Mouse (Mus musculus): Measurements from ENCODE around the gene Gmppb. TPM values are rescaled to one million over a fixed set of nuclear protein-coding genes. Genes with fewer than 3 reads are reported as not detected.

Gene Gmppb
- polyA plus RNA-seq (2014; fragmentation: Illumina TruSeq; extraction: RNeasy Lipid Tissue Mini Kit (QIAGEN cat#74804); ENCODE audit: insufficient read depth, low read depth, low replicate concordance): 29.0 TPM

GRCm38 (mm10) chr9:108049016-108049455, at the start of gene Gmppb:
TSS of gene Gmppb (plus strand) at chr9:108049242.

GRCm38 (mm10) chr9:108001922-108002770, 46.9 kb upstream of the Gmppb start, which contains the start of gene Ip6k1:
TSS of gene Ip6k1 (plus strand) at chr9:108002501.

GRCm38 (mm10) chr9:108052885-108053664, 4.0 kb downstream of the Gmppb start, which contains the start of gene Amigo3:
TSS of gene Amigo3 (plus strand) at chr9:108053159.

GRCm38 (mm10) chr9:108080168-108080567, 31.1 kb downstream of the Gmppb start, which contains the start of gene Mst1:
TSS of gene Mst1 (plus strand) at chr9:108080436.

GRCm38 (mm10) chr9:108082988-108083431, 34.0 kb downstream of the Gmppb start, which contains the start of gene Rnf123:
TSS of gene Rnf123 (minus strand) at chr9:108083346.

GRCm38 (mm10) chr9:108094184-108094941, 45.3 kb downstream of the Gmppb start, which contains the start of gene Apeh:
TSS of gene Apeh (minus strand) at chr9:108094606.

Other genes starting within 250 kb of the Gmppb start
- gene Rbm6, start 176.0 kb upstream of the Gmppb start, polyA plus RNA-seq (2014; fragmentation: Illumina TruSeq; extraction: RNeasy Lipid Tissue Mini Kit (QIAGEN cat#74804); ENCODE audit: insufficient read depth, low read depth, low replicate concordance): 30.7 TPM
- 12.0 TPM for gene Mon1a, start 161.1 kb upstream of the Gmppb start, polyA plus RNA-seq (2014; fragmentation: Illumina TruSeq; extraction: RNeasy Lipid Tissue Mini Kit (QIAGEN cat#74804); ENCODE audit: insufficient read depth, low read depth, low replicate concordance)
- gene Mst1r, start 142.4 kb upstream of the Gmppb start, polyA plus RNA-seq (2014; fragmentation: Illumina TruSeq; extraction: RNeasy Lipid Tissue Mini Kit (QIAGEN cat#74804); ENCODE audit: insufficient read depth, low read depth, low replicate concordance): 2.1 TPM
- not detected for gene Actl11, start 120.8 kb upstream of the Gmppb start, polyA plus RNA-seq (2014; fragmentation: Illumina TruSeq; extraction: RNeasy Lipid Tissue Mini Kit (QIAGEN cat#74804); ENCODE audit: insufficient read depth, low read depth, low replicate concordance)
- 0.08 TPM for gene Camkv, start 113.6 kb upstream of the Gmppb start, polyA plus RNA-seq (2014; fragmentation: Illumina TruSeq; extraction: RNeasy Lipid Tissue Mini Kit (QIAGEN cat#74804); ENCODE audit: insufficient read depth, low read depth, low replicate concordance)
- 0.48 TPM for gene Traip, start 99.1 kb upstream of the Gmppb start, polyA plus RNA-seq (2014; fragmentation: Illumina TruSeq; extraction: RNeasy Lipid Tissue Mini Kit (QIAGEN cat#74804); ENCODE audit: insufficient read depth, low read depth, low replicate concordance)
- gene Uba7, start 73.7 kb upstream of the Gmppb start, polyA plus RNA-seq (2014; fragmentation: Illumina TruSeq; extraction: RNeasy Lipid Tissue Mini Kit (QIAGEN cat#74804); ENCODE audit: insufficient read depth, low read depth, low replicate concordance): 37.7 TPM
- gene Gm20661, start 66.2 kb upstream of the Gmppb start, polyA plus RNA-seq (2014; fragmentation: Illumina TruSeq; extraction: RNeasy Lipid Tissue Mini Kit (QIAGEN cat#74804); ENCODE audit: insufficient read depth, low read depth, low replicate concordance): 1.2 TPM
- 11.7 TPM for gene Inka1, start 63.4 kb upstream of the Gmppb start, polyA plus RNA-seq (2014; fragmentation: Illumina TruSeq; extraction: RNeasy Lipid Tissue Mini Kit (QIAGEN cat#74804); ENCODE audit: insufficient read depth, low read depth, low replicate concordance)
- 28.6 TPM for gene Cdhr4, start 56.7 kb upstream of the Gmppb start, polyA plus RNA-seq (2014; fragmentation: Illumina TruSeq; extraction: RNeasy Lipid Tissue Mini Kit (QIAGEN cat#74804); ENCODE audit: insufficient read depth, low read depth, low replicate concordance)
- 0.69 TPM for gene Gm20662, start 52.9 kb upstream of the Gmppb start, polyA plus RNA-seq (2014; fragmentation: Illumina TruSeq; extraction: RNeasy Lipid Tissue Mini Kit (QIAGEN cat#74804); ENCODE audit: insufficient read depth, low read depth, low replicate concordance)
- 38.8 TPM for gene Ip6k1, start 46.7 kb upstream of the Gmppb start, polyA plus RNA-seq (2014; fragmentation: Illumina TruSeq; extraction: RNeasy Lipid Tissue Mini Kit (QIAGEN cat#74804); ENCODE audit: insufficient read depth, low read depth, low replicate concordance)
- gene Amigo3, start 3.9 kb downstream of the Gmppb start, polyA plus RNA-seq (2014; fragmentation: Illumina TruSeq; extraction: RNeasy Lipid Tissue Mini Kit (QIAGEN cat#74804); ENCODE audit: insufficient read depth, low read depth, low replicate concordance): 0.90 TPM
- 0.99 TPM for gene Mst1, start 31.2 kb downstream of the Gmppb start, polyA plus RNA-seq (2014; fragmentation: Illumina TruSeq; extraction: RNeasy Lipid Tissue Mini Kit (QIAGEN cat#74804); ENCODE audit: insufficient read depth, low read depth, low replicate concordance)
- 18.4 TPM for gene Rnf123, start 34.1 kb downstream of the Gmppb start, polyA plus RNA-seq (2014; fragmentation: Illumina TruSeq; extraction: RNeasy Lipid Tissue Mini Kit (QIAGEN cat#74804); ENCODE audit: insufficient read depth, low read depth, low replicate concordance)
- gene Apeh, start 45.4 kb downstream of the Gmppb start, polyA plus RNA-seq (2014; fragmentation: Illumina TruSeq; extraction: RNeasy Lipid Tissue Mini Kit (QIAGEN cat#74804); ENCODE audit: insufficient read depth, low read depth, low replicate concordance): 37.5 TPM
- gene Bsn, start 141.1 kb downstream of the Gmppb start, polyA plus RNA-seq (2014; fragmentation: Illumina TruSeq; extraction: RNeasy Lipid Tissue Mini Kit (QIAGEN cat#74804); ENCODE audit: insufficient read depth, low read depth, low replicate concordance): 0.09 TPM
- gene Dag1, start 214.7 kb downstream of the Gmppb start, polyA plus RNA-seq (2014; fragmentation: Illumina TruSeq; extraction: RNeasy Lipid Tissue Mini Kit (QIAGEN cat#74804); ENCODE audit: insufficient read depth, low read depth, low replicate concordance): 48.3 TPM
- 14.1 TPM for gene Nicn1, start 241.2 kb downstream of the Gmppb start, polyA plus RNA-seq (2014; fragmentation: Illumina TruSeq; extraction: RNeasy Lipid Tissue Mini Kit (QIAGEN cat#74804); ENCODE audit: insufficient read depth, low read depth, low replicate concordance)
- gene Amt, start 247.6 kb downstream of the Gmppb start, polyA plus RNA-seq (2014; fragmentation: Illumina TruSeq; extraction: RNeasy Lipid Tissue Mini Kit (QIAGEN cat#74804); ENCODE audit: insufficient read depth, low read depth, low replicate concordance): 5.4 TPM

All from lung, adult 10 weeks (tissue).